Mouse (Mus musculus) megakaryocyte, embryonic 14.5 days (primary cell): ENCODE measurements at regions not wholly inside any gene's neighbourhood (a gene's known extent, or its start where the extent isn't known, plus 50 kb on each side); places are given as distances from the start of the nearest gene placed in this dataset.

Source experiments
- FLI1 ChIP-seq: IDR thresholded peaks from 2 replicates; pipeline ENCODE4 v1.6.1; 2012; ENCODE audit warnings: low read length, inconsistent platforms, mixed read lengths
- GATA1 ChIP-seq: IDR thresholded peaks from 3 replicates; pipeline ENCODE4 v1.6.1; 2012; ENCODE audit warnings: mixed read lengths, low read length, inconsistent platforms, borderline replicate concordance

- TF ChIP-seq GATA1, result no peak
- no peak for TF ChIP-seq FLI1
Measured at GRCm38 (mm10) chr14:67541271-67541711, 1532.3 kb upstream of the Gulo start.
